Mouse (Mus musculus): ENCODE data around the gene Ttc25. TPM values are rescaled to one million over a fixed set of nuclear protein-coding genes. Genes with fewer than 3 reads are reported as not detected.
"Not testable (repeated sequence)": the region's sequence is repeated elsewhere in the genome, so short reads cannot be mapped to it uniquely, and the experiment has no call there.

The Ttc25 gene
- total RNA-seq, 2 experiments from 2014 or later = 0.60 to 1.5 TPM

DNA sequence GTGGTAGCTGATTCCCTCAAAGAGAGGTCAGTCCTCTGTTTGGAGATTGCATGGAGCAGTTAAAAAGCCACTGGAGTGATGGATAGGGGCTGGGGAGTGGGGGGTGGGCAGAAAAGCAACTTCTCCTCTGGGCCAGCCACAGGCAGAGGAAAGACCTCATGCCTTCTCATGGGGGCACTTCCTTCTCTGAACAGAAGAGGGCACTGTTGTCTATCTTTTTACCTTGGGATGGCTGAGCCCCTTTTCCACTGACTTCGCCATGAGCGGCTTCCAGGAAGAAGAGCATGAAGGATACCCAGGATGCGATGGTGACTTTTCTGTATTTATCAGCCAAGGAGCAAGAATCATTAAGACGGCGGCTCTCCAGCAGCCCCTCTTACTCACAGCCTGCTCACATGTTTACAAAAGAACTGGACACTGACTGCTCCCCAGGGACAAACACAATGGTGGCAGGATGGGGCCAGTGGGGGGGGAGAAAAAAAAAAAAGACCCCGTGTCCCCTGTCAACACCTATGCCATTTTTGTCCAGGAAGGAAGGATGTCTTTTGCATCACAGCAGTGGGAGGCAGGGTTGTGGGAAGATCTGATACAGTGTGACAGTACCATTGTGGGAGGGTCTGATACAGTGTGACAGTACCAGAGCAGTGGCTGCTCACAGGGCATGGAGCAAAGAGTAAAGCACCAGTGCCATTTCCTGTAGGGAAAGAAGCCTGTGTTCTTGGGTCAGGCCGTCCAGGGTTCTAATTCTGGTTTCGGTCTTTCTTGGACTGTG lies 25.2 kb downstream of the Ttc25 start:
- DNase-seq (ENCODE audit: low spot score in 2 of 2) = peak; percentile 78 to 88

DNA sequence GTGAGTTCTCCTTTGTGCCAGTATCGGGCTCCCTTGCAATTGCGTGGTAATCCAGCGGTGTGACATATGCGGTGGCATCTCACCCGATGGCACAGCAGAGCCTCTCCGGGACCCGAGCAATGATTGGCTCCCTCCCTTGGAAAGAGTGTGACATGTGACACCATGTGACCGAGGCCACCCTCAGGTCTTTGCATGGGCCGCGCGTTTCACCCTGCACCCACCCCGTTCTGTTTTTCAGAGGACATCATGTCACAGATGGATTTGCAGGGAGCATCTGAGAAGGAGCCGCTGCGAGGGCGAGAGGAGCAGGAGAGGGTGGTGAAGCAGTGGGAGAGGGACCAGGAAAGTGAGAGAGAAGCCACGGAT lies 25.8 kb downstream of the Ttc25 start:
- DNase-seq (ENCODE audit: low spot score in 2 of 2) = peak in 1 of 2 experiments; percentile 28

DNA sequence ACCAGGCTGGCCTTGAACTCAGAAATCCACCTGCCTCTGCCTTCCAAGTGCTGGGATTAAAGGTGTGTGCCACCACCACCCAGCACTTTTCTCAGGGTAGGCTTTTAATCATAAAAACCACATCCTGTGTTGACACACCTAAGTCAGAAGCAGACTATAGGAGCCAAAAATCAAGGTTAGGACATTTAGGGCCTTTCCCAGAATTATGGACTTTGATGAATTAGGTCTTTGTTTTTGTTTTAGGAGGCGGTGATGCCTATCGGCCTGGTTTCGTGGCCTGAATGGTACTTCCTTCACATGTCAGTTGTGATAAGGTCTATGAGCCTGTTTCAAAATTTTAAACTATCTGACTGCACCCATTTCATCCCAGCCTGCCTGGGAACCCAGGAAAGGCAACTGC lies 28.8 kb downstream of the Ttc25 start:
- no peak for DNase-seq (ENCODE audit: low spot score in 2 of 2)

DNA sequence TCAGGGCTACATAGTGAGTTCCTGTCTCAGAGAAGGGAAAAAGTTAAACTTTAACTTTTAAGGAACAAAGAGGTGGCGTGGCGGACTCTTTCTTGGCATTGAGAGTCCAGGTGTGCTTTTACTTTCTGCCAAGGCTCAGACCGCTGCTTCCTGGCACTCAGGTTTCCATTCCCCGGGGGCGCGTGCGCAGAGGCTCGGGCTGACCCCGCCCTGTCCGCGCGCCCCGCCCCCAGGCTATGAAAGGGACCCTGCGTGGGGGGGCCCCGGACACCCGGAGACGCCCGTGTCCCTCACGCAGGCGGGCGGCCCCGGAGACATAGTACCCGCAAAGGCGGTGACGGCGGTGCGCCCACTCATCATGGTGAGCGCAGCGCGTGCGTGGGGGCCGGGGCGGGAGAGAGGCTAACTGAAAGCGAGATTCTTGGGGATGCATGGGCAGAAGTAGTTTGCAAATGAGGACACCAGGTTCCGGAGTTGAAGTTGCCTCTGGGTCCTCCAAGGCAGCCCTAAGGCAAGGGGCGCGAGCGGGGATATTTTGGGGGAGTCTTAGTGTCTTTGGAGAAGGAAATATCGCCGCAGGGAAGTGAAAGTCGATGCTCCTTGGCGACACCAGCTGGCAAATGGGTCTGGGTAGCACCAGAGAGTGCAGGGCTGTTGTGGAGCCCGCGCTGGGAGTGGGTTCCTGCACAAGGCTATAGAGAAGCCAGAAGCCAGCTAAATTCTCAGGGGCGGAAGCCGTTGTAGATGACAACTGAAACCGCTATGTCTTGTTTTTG lies 29.5 kb downstream of the Ttc25 start, which contains the start of gene Cnp:
Cnp (plus strand) TSS at position 197 of the 776 bp plus-strand sequence.
- peak; percentile 49 to 64 for DNase-seq (ENCODE audit: low spot score in 2 of 2)

DNA sequence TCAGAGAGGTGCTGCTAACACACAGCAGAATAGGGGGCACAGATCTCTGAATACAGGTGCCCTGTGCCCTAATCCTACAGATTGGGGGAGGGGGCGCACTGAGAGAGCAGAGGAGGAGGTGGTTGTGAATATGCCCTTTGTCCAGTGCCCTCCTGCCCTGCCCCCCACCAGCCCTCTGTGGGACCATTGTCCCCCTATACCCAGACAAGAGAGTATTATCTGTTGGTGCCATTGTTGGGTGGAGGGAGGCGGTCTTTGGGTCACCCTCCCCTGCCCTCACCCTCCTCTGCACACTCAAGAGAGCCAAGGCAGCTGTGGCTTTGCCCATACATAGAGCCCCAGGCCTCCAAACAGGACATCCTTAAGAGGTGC lies 30.1 kb downstream of the Ttc25 start:
- peak in 1 of 2 experiments; percentile 54 for DNase-seq (ENCODE audit: low spot score in 2 of 2)

DNA sequence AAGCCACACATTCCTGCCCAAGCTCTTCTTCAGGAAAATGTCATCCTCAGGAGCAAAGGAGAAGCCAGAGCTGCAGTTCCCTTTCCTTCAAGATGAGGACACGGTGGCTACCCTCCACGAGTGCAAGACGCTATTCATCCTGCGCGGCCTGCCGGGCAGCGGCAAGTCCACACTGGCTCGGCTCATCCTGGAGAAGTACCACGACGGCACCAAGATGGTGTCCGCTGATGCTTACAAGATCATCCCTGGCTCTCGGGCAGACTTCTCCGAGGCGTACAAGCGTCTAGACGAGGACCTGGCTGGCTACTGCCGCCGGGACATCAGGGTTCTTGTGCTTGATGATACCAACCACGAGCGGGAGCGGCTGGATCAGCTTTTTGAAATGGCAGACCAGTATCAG lies 30.8 kb downstream of the Ttc25 start:
- DNase-seq (ENCODE audit: low spot score in 2 of 2) = no peak

DNA sequence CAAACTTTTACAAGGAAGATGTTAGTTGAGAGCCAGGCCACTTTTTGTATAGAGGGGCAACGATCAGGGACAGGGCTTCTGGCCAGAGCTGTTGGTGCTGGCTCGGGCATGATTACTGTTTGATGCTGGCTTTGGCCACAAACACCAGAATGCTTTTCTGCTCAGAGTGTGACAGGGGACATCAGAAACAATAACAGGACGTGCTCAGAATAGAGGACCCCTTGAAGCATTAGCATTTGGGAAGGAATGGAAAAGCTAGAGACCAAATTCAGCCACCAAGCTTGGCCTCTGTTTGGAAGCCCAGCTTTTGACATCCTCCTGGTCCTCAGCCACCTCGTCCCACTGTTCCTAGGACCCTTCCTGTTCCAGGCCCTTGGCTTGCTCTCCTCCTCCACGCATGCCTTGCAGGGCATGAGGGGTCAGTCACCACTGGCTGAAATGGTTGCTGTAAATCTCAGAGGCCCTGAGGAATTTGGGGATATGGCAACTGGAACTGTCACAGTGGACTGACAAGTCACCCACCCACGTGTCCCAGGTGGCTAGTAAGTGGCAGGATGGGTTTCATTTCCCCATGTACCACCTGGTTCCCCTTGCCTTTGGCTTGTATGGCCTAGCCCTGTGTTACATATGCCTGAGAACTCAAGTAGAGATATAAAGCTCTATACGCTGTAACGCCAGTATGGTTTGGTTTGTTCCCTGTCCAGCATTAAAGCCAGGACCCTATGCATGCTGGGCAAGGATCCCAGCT lies 32.6 kb downstream of the Ttc25 start:
- peak in 1 of 2 experiments; percentile 43 for DNase-seq (ENCODE audit: low spot score in 2 of 2)

DNA sequence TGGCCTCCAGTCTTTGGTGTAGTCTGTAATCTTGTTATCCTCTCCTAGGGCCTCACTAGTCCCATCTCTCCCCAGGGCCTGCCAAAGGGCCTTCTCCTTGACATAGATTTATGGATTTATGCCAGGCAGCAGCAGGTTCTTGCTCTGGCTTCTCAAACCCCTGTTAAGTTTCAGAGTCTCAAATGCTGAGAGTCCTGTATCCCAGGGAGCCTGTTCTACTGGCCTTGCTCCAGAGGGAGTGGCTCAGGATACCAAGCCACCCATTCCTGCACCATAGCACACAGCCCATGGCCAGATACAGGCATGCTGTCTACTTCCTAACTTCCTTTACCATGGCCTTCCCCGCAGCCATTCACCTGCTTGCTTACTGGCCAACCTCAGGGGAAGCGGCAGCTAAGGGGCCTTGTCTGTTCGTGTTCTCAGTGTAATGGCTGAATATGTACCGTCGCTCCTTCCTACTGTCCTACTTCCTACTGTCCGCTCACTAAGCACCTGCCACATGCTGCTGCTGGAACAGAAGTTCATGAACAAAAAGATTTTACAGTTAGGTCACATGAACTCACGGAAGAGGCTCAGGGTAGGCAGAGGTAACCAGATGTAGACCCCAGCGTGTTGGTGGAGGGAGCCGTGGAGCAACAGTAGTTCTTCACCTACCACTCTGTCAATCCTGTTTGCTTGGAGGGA lies 33.9 kb downstream of the Ttc25 start:
- no peak for DNase-seq (ENCODE audit: low spot score in 2 of 2)

DNA sequence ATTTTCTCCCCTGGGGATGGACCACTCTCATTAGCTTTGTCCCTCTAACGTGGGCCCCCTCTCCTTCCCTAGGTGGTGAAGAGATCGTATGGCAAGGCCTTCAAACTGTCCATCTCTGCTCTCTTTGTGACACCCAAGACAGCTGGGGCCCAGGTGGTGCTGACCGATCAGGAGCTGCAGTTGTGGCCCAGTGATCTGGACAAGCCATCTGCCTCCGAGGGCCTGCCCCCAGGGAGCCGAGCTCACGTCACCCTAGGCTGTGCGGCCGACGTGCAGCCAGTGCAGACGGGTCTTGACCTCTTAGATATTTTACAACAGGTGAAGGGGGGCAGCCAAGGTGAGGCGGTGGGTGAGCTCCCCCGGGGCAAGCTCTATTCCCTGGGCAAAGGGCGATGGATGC lies 34.9 kb downstream of the Ttc25 start:
- DNase-seq (ENCODE audit: low spot score in 2 of 2) = no peak

DNA sequence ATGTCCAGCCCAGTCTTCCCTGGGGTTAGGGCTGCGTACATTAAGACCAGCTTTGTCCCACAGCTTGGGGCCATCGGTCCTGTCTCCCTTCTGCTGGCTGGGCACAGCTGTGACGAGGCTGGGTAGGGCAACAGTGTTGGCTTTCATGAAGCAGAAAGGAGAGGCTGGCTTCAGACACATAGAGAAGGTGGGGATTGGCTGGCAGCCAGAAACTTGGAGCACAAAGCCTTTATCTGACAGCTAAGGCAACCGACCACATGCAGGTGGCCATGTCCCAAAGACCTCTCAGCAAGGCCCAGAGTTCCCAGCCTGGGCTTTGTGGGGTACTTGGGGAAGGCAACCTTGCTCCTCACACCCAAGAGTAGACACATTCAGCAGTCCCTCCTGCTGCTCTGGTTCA lies 36.3 kb downstream of the Ttc25 start:
- peak; percentile 41 to 52 for DNase-seq (ENCODE audit: low spot score in 2 of 2)

DNA sequence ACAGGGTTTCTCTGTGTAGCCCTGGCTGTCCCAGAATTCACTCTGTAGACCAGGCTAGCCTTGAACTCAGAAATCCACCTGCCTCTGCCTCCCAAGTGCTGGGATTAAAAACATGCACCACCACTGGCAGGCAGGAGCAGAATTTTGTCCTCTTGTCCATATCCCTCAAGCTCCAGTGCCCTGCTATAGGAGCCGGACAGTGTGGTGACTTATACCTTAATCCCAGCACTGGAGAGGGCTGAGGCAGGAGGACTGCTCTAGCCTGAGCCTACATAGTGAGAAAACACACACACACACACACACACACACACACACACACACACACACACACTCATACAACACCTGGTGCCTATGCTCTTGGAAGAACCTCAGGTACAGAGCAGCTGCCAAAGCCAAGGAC lies 37.0 kb downstream of the Ttc25 start:
- DNase-seq (ENCODE audit: low spot score in 2 of 2) = not testable (repeated sequence)

DNA sequence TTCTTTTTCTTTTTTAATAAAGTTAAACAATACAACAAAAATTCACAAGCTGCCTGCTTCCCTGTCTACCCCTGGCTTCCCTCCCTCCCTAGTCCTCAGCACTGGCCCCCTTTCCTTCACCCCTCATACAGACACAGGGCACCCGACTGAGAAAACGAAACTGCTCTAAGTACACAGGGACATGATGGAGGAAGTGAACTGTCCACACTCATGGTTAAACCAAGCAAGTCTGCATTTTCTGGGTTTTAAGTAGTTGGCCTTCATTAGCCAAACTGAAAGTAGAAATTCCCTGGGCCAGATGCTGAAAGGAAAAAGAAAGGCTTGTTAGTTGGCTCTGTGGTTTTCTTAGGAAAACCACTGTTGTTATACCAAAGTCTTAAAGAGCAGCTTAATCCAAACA lies 37.4 kb downstream of the Ttc25 start:
- no peak for DNase-seq (ENCODE audit: low spot score in 2 of 2)

DNA sequence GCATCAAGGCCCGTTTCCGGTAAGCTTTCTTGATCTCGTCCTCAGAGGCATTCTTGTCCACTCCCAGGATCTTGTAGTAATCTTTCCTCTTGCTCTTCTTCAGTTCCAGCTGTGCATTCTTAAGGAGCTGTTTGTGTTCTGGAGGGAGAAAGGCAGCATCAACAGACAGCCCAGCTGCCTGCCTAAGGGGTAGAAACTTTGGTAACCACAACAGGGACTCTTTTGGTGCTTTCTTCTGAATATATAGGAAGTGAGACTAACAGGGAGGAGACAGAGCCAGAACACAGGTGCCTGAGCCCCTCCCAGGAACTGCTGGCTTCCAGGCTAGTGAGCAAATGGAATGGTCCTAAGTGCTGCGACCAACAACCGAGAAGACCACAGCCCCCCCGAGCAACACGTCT lies 39.2 kb downstream of the Ttc25 start:
- no peak for DNase-seq (ENCODE audit: low spot score in 2 of 2)

DNA sequence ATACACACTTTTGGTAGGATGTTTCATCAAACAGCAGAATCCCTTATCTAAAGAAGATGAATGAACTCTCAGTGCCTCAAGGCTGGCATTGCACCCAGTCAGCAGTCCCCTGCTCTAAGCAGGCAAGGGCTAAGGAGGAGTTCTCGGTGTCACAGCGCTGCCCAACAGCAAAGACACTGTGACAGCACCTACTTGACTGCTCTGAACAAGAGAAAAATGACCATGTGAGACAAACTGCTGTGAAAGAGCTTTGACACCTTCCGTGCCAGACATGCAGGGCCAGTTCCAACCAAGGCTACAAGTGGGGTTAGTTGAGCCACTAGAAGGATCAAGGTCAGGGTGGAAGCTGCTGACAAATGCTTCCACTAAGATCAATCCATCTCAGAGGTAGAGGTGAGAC lies 39.7 kb downstream of the Ttc25 start:
- no peak for DNase-seq (ENCODE audit: low spot score in 2 of 2)

DNA sequence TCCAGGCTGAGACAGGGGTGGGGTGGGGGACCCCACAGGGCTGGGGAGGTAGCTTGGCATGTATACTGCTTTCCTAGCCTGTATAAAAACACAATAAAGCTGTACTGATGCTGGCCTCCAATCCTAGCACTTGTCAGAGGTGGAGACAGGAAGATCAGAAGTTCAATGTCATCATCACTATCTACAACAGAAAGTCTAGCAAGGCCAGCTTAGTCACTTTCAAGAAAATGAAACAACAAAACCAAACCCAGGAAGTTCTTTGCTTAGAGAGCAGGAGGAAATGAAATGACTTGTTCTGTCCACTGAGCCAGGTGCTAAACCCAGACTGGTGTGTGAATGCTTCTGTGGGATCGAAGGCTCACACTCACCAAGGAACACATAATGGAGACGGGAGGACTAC lies 43.1 kb downstream of the Ttc25 start:
- DNase-seq (ENCODE audit: low spot score in 2 of 2) = no peak

DNA sequence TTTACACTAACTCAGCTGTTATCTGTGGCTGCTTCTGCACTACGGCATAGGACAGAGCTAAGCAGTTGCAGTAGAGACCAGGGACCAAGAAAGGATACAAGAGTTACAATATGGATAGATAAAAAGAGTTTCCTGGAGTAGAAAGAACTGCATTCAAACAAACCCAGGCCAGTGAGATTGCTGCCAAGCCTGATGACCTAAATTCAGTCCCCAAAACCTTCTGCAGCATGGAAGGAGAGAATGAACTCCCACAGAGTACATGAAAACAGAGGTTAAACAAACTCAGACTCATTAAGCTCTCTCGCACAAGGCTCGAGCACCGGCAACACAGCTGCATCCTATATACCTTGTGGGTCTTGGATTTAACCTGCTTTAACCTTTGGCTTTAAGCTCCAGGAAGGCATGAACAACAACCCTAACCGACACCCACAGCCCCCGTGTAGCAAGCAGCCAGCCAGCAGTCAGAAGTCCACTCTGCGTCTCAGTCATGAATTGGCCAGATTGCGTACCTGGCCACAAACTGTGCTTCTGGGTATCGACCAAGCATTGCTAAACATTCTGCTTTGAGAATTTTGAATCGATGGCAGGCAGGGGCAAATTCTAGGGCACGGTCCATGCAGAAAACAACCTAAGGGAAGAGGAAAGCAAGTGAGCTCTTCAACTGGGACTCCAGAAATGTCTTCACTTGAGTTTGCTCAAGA lies 47.1 kb downstream of the Ttc25 start:
- no peak for DNase-seq (ENCODE audit: low spot score in 2 of 2)

DNA sequence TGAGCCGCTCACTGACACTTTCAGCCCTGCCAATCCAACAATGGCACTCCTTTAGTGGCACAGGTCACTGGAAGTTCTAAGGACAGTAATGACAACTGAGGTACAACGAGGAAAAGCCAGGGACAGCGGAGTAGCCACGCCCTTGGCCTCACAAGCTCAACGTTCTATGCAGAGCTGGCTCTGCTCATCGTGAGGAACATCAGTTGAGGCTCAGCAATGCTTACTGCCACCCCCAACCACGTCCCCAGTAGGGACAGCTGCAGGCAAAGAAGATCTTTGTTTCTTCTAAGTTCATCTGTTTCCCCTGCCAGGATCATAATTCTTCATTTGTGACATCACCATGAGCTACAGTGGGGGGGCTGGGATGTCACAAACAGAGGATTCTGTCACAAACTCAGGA lies 49.2 kb downstream of the Ttc25 start:
- no peak for DNase-seq (ENCODE audit: low spot score in 2 of 2)

DNA sequence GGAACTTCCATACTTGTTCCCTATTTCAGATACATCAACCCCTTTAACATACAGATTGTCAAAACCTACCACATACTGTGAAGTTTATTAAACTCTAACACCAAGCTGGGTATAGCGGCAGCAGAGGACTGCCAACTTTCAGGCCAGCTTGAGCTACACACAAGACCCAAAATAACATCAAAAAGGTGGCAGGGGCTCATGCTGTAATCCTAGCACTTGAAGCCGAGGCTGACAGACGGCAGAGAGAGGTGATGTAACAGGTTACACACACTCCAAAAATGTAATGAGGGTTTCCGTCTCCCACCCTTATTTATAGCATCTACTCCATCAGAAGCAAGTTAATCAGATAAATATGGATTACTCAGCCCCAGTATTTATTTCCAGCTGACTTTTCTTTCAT lies 50.1 kb downstream of the Ttc25 start:
- DNase-seq (ENCODE audit: low spot score in 2 of 2) = no peak

DNA sequence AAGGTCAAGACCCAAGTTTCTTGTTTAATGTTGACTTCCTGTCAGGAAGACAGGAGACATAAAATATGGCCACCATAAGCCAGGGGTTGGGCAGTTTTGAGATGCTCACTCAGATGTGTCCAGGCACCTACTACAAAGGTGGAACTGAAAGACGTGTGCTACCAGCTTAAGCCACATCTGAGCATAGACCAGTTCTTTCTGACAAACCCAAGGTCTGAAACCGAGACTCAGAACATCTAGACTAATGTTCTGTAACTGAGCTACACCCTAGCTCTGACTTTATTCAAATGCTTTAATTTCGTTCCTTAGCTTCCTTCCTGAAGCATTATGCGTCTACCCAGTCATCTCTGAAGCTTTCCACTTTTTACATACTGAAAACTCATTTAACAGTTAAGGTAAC lies 52.7 kb downstream of the Ttc25 start:
- DNase-seq (ENCODE audit: low spot score in 2 of 2) = no peak

DNA sequence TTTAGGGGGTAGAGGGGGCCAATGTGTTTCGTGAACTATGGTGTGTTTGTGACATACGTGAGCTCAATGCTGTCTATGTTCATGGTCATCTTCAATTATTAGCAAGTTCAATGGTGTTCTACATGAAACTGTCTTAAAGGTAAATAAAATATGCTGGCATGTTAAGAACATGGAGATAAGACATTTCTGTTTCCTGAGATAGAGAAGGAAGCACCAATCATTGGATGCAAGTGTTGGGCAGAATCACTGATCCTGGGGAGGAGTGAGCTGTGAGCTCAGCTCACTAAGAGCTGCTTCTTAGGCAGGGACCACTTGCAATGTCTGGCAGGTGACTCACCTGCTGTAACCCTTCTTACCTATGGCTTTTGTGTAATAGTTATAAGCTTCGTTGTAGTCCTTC lies 56.0 kb downstream of the Ttc25 start:
- no peak for DNase-seq (ENCODE audit: low spot score in 2 of 2)

DNA sequence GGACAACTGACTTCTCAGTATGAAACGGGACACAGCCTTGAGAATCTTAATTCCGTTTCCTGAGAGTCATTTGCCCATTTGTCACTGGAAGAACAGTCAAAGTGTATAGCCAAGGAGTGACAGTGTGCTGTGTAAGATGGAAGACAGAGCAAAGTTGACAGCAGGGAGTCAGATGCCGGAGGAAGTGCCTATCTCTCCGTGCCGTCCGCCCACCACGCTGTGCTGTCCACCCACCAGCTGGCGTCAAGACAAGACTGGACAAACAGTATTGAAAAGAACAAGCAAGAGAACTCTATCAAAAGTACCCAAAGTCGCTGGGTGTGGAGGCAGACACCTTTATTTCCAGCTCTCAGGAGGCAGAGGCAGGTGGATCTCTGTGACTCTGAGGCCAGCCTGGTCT lies 57.7 kb downstream of the Ttc25 start:
- DNase-seq (ENCODE audit: low spot score in 2 of 2) = no peak

All from layer of hippocampus, postnatal 14 days (tissue).